In genomic region chr13:68860036-68860435, GRCm38 (mm10) we compare ENCODE assay signal across 18 mouse cellular contexts.
DNase-seq lines count a peak whose midpoint lies in the region; ATAC-seq lines count a peak whose summit lies in the region.
"Had no signal": no experiment of that assay in that cellular context is flagged by ENCODE, and none has a peak within 500 bp of the region (broad histone marks: within the 10 kb centered on the region; RNA-seq: fewer than 3 reads in every experiment).

No protein-coding gene starts in this region.

- ATAC-seq in forebrain, embryonic 16.5 days, result peak; percentile 58
- no peak for ATAC-seq in forebrain, embryonic 11.5 days (replicated peaks; ENCODE audit: low FRiP score)
- ATAC-seq in midbrain, embryonic 16.5 days, result no peak
- no peak for ATAC-seq in midbrain, embryonic 11.5 days (ENCODE audit: low FRiP score)
- ATAC-seq in inflammation-experienced regulatory T-cells, adult 6 months, result no peak
- ATAC-seq: liver, embryonic 12.5 days; Patski had no signal

- no peaks in the 10 kb centered on the region for H3K9me3 ChIP-seq in forebrain, embryonic 16.5 days (ENCODE audit: control insufficient read depth, low read length)
- no peaks in the 10 kb centered on the region for H3K9me3 ChIP-seq in forebrain, embryonic 11.5 days (ENCODE audit: control insufficient read depth, low read length)
- H3K9me3 ChIP-seq in midbrain, embryonic 16.5 days (replicated peaks; ENCODE audit: control insufficient read depth, low read length, poor library complexity, severe bottlenecking), result no peaks in the 10 kb centered on the region
- no peaks in the 10 kb centered on the region for H3K9me3 ChIP-seq in midbrain, embryonic 11.5 days (ENCODE audit: control insufficient read depth, low read length)
- H3K9me3 ChIP-seq: heart, embryonic 10.5 days; kidney, embryonic 15.5 days; limb, embryonic 10.5 days; liver, embryonic 12.5 days had no signal

- no peaks in the 10 kb centered on the region for H3K27me3 ChIP-seq in forebrain, embryonic 16.5 days (replicated peaks; ENCODE audit: control insufficient read depth, insufficient read depth, low read length)
- no peaks in the 10 kb centered on the region for H3K27me3 ChIP-seq in forebrain, embryonic 11.5 days (ENCODE audit: control insufficient read depth, insufficient read depth, low read length)
- H3K27me3 ChIP-seq in midbrain, embryonic 16.5 days (ENCODE audit: control insufficient read depth, insufficient read depth, low read depth, low read length), result no peaks in the 10 kb centered on the region
- no peaks in the 10 kb centered on the region for H3K27me3 ChIP-seq in midbrain, embryonic 11.5 days (ENCODE audit: control insufficient read depth, insufficient read depth, low read length)
- H3K27me3 ChIP-seq: kidney, embryonic 15.5 days; liver, embryonic 12.5 days; Patski had no signal

- 18% methylated on average over 4 of the region's 4 CpGs for WGBS in forebrain, embryonic 16.5 days
- 73% methylated on average over 4 of the region's 4 CpGs for WGBS in forebrain, embryonic 11.5 days
- 43% methylated on average over 4 of the region's 4 CpGs for WGBS in midbrain, embryonic 16.5 days
- WGBS in midbrain, embryonic 11.5 days, result 80% methylated on average over 4 of the region's 4 CpGs

- no peak for DNase-seq in forebrain, embryonic 11.5 days (ENCODE audit: low spot score)
- DNase-seq in kidney, postnatal 4 days, result peak; percentile 8 to 10
- DNase-seq in kidney, adult 8-10 months, result no peak
- DNase-seq in midbrain, embryonic 11.5 days (ENCODE audit: low spot score, missing footprints), result no peak
- peak; percentile 7 for DNase-seq in lung, postnatal 14 days
- DNase-seq: B cell, adult 2 months; cerebellum, postnatal 36 days; gastrocnemius, postnatal 25 days; heart, postnatal 14 days had no signal

- no peak overlapping the region for H3K27ac ChIP-seq in forebrain, embryonic 16.5 days (ENCODE audit: low read length)
- no peak overlapping the region for H3K27ac ChIP-seq in forebrain, embryonic 11.5 days (ENCODE audit: low read depth, low read length)
- 0 out of 2 replicates have a peak overlapping the region, but pooled peaks have one; percentile 37 for H3K27ac ChIP-seq in midbrain, embryonic 16.5 days (ENCODE audit: low read length)
- no peak overlapping the region for H3K27ac ChIP-seq in midbrain, embryonic 11.5 days (ENCODE audit: low read depth, low read length)
- H3K27ac ChIP-seq: heart, embryonic 10.5 days; kidney, embryonic 15.5 days; limb, embryonic 10.5 days; liver, embryonic 12.5 days had no signal

- H3K36me3 ChIP-seq in forebrain, embryonic 16.5 days (ENCODE audit: control insufficient read depth, insufficient read depth), result no peaks in the 10 kb centered on the region
- H3K36me3 ChIP-seq in forebrain, embryonic 11.5 days (ENCODE audit: control insufficient read depth, insufficient read depth, low read length), result no peaks in the 10 kb centered on the region
- no peaks in the 10 kb centered on the region for H3K36me3 ChIP-seq in midbrain, embryonic 16.5 days (ENCODE audit: control insufficient read depth, insufficient read depth, low read length)
- H3K36me3 ChIP-seq in midbrain, embryonic 11.5 days (ENCODE audit: control insufficient read depth, insufficient read depth, low read length), result no peaks in the 10 kb centered on the region
- H3K36me3 ChIP-seq: heart, embryonic 10.5 days; kidney, embryonic 15.5 days; limb, embryonic 10.5 days; liver, embryonic 12.5 days had no signal

- H3K9ac ChIP-seq in forebrain, embryonic 16.5 days (replicated peaks; ENCODE audit: low read depth, low read length), result no peak overlapping the region
- no peak overlapping the region for H3K9ac ChIP-seq in forebrain, embryonic 11.5 days (ENCODE audit: low read length)
- no peak overlapping the region for H3K9ac ChIP-seq in midbrain, embryonic 16.5 days (ENCODE audit: low read depth, low read length)
- H3K9ac ChIP-seq in midbrain, embryonic 11.5 days (ENCODE audit: low read length), result no peak overlapping the region
- H3K9ac ChIP-seq: kidney, embryonic 15.5 days; liver, embryonic 12.5 days had no signal

- H3K4me2 ChIP-seq in forebrain, embryonic 16.5 days (ENCODE audit: low read length), result no peak overlapping the region
- H3K4me2 ChIP-seq in forebrain, embryonic 11.5 days (ENCODE audit: low read depth, low read length, severe bottlenecking), result no peak overlapping the region
- H3K4me2 ChIP-seq in midbrain, embryonic 16.5 days (ENCODE audit: low read length), result no peak overlapping the region
- no peak overlapping the region for H3K4me2 ChIP-seq in midbrain, embryonic 11.5 days
- H3K4me2 ChIP-seq: kidney, embryonic 15.5 days; liver, embryonic 12.5 days had no signal

- no peak overlapping the region for H3K4me3 ChIP-seq in forebrain, embryonic 16.5 days (replicated peaks; ENCODE audit: low read length)
- no peak overlapping the region for H3K4me3 ChIP-seq in forebrain, embryonic 11.5 days (ENCODE audit: low read depth, low read length)
- no peak overlapping the region for H3K4me3 ChIP-seq in midbrain, embryonic 16.5 days (ENCODE audit: low read depth, low read length)
- H3K4me3 ChIP-seq in midbrain, embryonic 11.5 days (ENCODE audit: low read depth, low read length), result no peak overlapping the region
- H3K4me3 ChIP-seq: heart, embryonic 10.5 days; kidney, embryonic 15.5 days; limb, embryonic 10.5 days; liver, embryonic 12.5 days; myocyte had no signal

- H3K4me1 ChIP-seq in forebrain, embryonic 16.5 days (replicated peaks; ENCODE audit: control insufficient read depth, insufficient read depth, low read length), result 0 out of 2 replicates have a peak, but pooled peaks cover 4% of the 10 kb centered on the region
- H3K4me1 ChIP-seq in forebrain, embryonic 11.5 days (replicated peaks; ENCODE audit: control insufficient read depth, insufficient read depth, low read length), result no peaks in the 10 kb centered on the region
- no peaks in the 10 kb centered on the region for H3K4me1 ChIP-seq in midbrain, embryonic 16.5 days (ENCODE audit: control insufficient read depth, insufficient read depth, low read length)
- H3K4me1 ChIP-seq in midbrain, embryonic 11.5 days (ENCODE audit: control insufficient read depth, insufficient read depth, low read length), result no peaks in the 10 kb centered on the region
- H3K4me1 ChIP-seq: heart, embryonic 10.5 days; kidney, embryonic 15.5 days; limb, embryonic 10.5 days; liver, embryonic 12.5 days had no signal

Comparison
In these comparisons a context has a peak if more than half of its experiments do, and no peak if none do; other contexts are left out.
1. DNase-seq: peak in kidney, postnatal 4 days (2 of 2) and lung, postnatal 14 days (single experiment); none in forebrain, embryonic 11.5 days (single experiment), kidney, adult 8-10 months (0 of 2) and midbrain, embryonic 11.5 days (single experiment).